Mouse (Mus musculus) liver, embryonic 14.5 days (tissue): ENCODE results near the gene Polr2h. TPM values are rescaled to one million over a fixed set of nuclear protein-coding genes. Genes with fewer than 3 reads are reported as not detected.
A peak's percentile ranks its signal among the peaks of the same experiment; 100 is the strongest.

ENCODE experiments used
- ATAC-seq: fragments of 200-750 bp; cut with Nextera tagmentation; 2 replicates; pipeline ENCODE4 v1.8.0; 2017; ENCODE audit warnings: moderate number of reproducible peaks, mild to moderate bottlenecking, moderate library complexity; ENCODE audit not compliant: insufficient read depth
- DNase-seq, 3 experiments: peaks; one replicate each; pipeline ENCODE4 v3.0.0-alpha.2; 2012 to 2013; ENCODE audit warnings: low read depth in 3 of 3, low spot score in 3 of 3
- H3K27ac ChIP-seq: fragments of 300-500 bp; sonication (generic); 2 replicates; pipeline ENCODE4 v1.5.1; 2014; ENCODE audit warnings: moderate library complexity, mild to moderate bottlenecking, control low read depth, inconsistent platforms
- H3K27me3 ChIP-seq: fragments of 300-500 bp; sonication (generic); 2 replicates; pipeline ENCODE4 v1.6.1; 2014; ENCODE audit warnings: mild to moderate bottlenecking, low read length, moderate library complexity; ENCODE audit not compliant: control insufficient read depth, insufficient read depth
- H3K36me3 ChIP-seq: fragments of 300-500 bp; sonication (generic); replicated peaks from 2 replicates; pipeline ENCODE4 v1.6.1; 2014; ENCODE audit warnings: low read depth; ENCODE audit not compliant: control insufficient read depth, insufficient read depth
- H3K4me1 ChIP-seq, 2 experiments: fragments of 200-500 bp in 1 of 2; fragments of 300-500 bp in 1 of 2; sonication (generic) in 1 of 2; replicated peaks; 2 replicates each; pipeline ENCODE4 v1.6.1; 2012 to 2014; ENCODE audit warnings: antibody characterized with exemption in 1 of 2, inconsistent platforms in 1 of 2, low read length in 1 of 2; ENCODE audit not compliant: control insufficient read depth in 2 of 2, insufficient read depth in 2 of 2
- H3K4me2 ChIP-seq: fragments of 300-500 bp; sonication (generic); 2 replicates; pipeline ENCODE4 v1.6.1; 2014; ENCODE audit warnings: low read depth, mild to moderate bottlenecking, control low read depth, moderate library complexity
- H3K4me3 ChIP-seq, 2 experiments: fragments of 200-500 bp in 1 of 2; fragments of 300-500 bp in 1 of 2; sonication (generic) in 1 of 2; 2 replicates each; pipeline ENCODE4 v1.5.1; 2012 to 2014; ENCODE audit warnings: low read depth in 2 of 2, low read length in 2 of 2, mild to moderate bottlenecking in 2 of 2, control low read depth in 1 of 2, inconsistent platforms in 1 of 2, moderate library complexity in 1 of 2; ENCODE audit not compliant: insufficient read depth in 1 of 2
- H3K9ac ChIP-seq: fragments of 300-500 bp; sonication (generic); replicated peaks from 2 replicates; pipeline ENCODE4 v1.6.1; 2014; ENCODE audit warnings: mild to moderate bottlenecking, control low read depth, moderate library complexity
- H3K9me3 ChIP-seq: fragments of 300-500 bp; sonication (generic); 2 replicates; pipeline ENCODE4 v1.6.1; 2016; ENCODE audit warnings: low read length, mixed read lengths; ENCODE audit not compliant: control insufficient read depth
- CTCF ChIP-seq: IDR thresholded peaks from 2 replicates; pipeline ENCODE4 v1.5.1; 2016; ENCODE audit warnings: antibody characterized with exemption, low read depth, control low read depth
- EP300 ChIP-seq: IDR thresholded peaks from 2 replicates; pipeline ENCODE4 v1.6.1; 2016; ENCODE audit warnings: antibody characterized with exemption, low read depth
- WGBS: fragments of 180-500 bp; shearing (Covaris S2); extraction: QIAGEN DNeasy Blood & Tissue Kit; methylation state at CpG from one replicate; pipeline ENCODE4 v1.1.7; 2014; ENCODE audit not compliant: insufficient replicate concordance; 5-methylcytosine and 5-hydroxymethylcytosine counted together
- polyA plus RNA-seq, 2 experiments: library from polyadenylated mRNA; depleted of rRNA in 1 of 2; stranded (reverse) in 1 of 2; unstranded in 1 of 2; fragments of >200 nt; fragmentation: Nextera tagmentation in 1 of 2; extraction: Ambion mirVana in 1 of 2; gene quantifications; 2 replicates each; pipeline versions ENCODE4 v1.2.1 to v1.2.3; 2012 to 2014

Polr2h gene
- polyA plus RNA-seq, 2 experiments: 30.1 to 45.4 TPM

DNA sequence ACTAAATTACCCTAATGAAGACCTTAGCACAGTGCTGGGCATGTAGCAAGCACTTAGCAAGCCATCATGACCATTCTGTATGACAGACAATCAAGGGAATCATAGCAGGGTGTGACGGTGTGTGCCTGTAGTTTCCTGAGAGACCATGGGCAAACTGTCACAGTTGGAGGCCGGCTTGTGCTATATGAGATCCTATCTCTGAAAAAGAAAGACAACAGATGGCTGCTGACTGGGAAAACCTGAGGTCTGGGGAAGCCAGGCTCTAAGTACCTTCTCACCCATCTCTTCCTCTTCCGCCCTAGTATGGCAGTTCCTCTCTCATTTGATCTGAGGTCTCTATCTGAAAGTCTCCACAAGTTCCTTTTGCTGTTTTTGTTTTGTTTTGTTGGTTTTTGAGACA, 11.7 kb upstream of the Polr2h start:
- 39% methylated on average over 3 of the region's 3 CpGs for WGBS
- H3K4me2 ChIP-seq: no peak overlapping the region
- no peaks in the 10 kb centered on the region for H3K9me3 ChIP-seq
- TF ChIP-seq EP300 (no peak), CTCF (no peak)
- no peaks in the 10 kb centered on the region for H3K27me3 ChIP-seq
- no peak for DNase-seq
- peaks cover 8% of the 10 kb centered on the region for H3K36me3 ChIP-seq
- no peak overlapping the region for H3K9ac ChIP-seq
- peak overlapping the region; percentile 94 for H3K27ac ChIP-seq
- no peak for ATAC-seq
- H3K4me3 ChIP-seq: no peak overlapping the region
- H3K4me1 ChIP-seq: peaks cover 59 to 63% of the 10 kb centered on the region in 2 experiments

DNA sequence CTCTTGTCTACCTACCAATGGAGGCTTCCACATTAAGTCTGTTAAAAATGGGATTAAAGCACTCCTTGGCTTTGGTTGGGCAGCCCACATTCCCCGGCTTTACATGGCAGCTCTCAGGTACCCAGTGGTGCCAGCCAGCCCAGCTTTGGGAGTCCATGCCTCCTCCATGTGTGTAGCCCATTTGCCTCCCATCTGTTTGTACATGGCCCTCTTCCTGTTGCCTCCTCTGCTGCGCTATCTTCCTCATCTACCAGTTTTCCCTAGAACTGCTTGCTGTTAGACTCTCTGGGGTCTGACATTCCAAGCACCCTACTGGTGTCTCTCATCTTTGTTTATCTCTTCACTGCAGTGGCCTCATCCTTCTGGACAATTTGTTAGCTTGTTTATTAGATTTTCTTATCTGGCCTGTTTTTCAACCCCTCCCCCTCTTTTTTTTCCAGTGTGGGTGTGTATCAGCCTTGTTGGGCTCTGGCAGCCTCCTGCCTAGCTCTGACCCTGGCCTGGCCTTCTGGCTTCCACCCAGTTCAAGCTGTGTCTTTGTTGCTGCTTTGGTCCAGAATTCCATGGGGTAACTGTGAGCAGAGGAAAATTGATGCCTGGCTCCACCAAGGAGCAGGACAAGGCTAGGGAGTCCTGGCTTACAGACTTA, 10.9 kb upstream of the Polr2h start:
- no peak overlapping the region for H3K4me3 ChIP-seq
- no peaks in the 10 kb centered on the region for H3K9me3 ChIP-seq
- ATAC-seq (peak; percentile 29), DNase-seq (peak in 1 of 3 experiments; percentile 53)
- H3K27me3 ChIP-seq: no peaks in the 10 kb centered on the region
- peak overlapping the region; percentile 39 for H3K4me2 ChIP-seq
- H3K4me1 ChIP-seq: peaks cover 59 to 66% of the 10 kb centered on the region in 2 experiments
- peaks cover 13% of the 10 kb centered on the region for H3K36me3 ChIP-seq
- TF ChIP-seq CTCF: no peak
- peak; percentile 60 for TF ChIP-seq EP300
- peak overlapping the region; percentile 64 for H3K9ac ChIP-seq
- 59% methylated on average over 2 of the region's 2 CpGs for WGBS
- peak overlapping the region; percentile 94 for H3K27ac ChIP-seq

DNA sequence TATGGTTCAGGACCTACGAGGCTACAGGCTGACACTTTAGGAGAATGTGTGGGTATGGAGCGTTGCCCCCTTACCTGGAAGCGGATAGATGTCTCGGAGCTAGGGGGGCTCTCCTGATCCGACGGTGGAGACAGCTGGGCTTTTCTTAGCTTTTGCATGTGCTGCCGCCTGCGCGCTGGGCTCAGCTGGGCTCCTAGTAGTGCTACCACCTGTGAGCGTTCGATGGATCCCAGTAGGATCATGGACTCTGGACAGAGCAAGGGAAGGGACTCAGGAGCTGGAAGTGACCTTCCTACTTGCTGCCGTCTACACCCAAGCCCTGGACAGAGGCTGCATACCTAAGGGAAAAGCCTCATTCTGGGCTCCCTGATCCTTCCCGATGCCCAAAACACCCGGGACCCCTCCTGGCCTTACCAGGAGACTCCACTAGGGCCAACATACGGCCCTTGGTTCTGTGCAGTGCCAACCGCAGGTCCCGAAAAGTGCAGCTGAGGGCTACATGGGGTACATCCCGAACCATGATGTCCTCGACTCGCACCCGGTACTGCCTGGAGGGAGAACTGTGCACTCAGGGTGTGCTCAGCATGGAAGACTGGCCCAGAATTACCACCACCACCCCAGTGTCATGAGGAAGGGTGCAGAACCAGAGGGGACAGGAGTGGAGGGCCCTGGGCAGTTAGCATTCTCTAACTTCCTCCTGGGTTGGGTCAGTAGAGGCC, 9.1 kb upstream of the Polr2h start:
- no peak for TF ChIP-seq CTCF
- no peak for TF ChIP-seq EP300
- no peak overlapping the region; the same call in 1 of the 2 replicates for H3K27ac ChIP-seq
- DNase-seq (no peak), ATAC-seq (no peak)
- no peak overlapping the region for H3K4me2 ChIP-seq
- H3K36me3 ChIP-seq: peaks cover 21% of the 10 kb centered on the region
- WGBS: 88% methylated on average over 21 of the region's 21 CpGs
- H3K4me1 ChIP-seq: peaks cover 54 to 62% of the 10 kb centered on the region in 2 experiments
- no peak overlapping the region for H3K4me3 ChIP-seq
- H3K9ac ChIP-seq: no peak overlapping the region
- no peaks in the 10 kb centered on the region for H3K27me3 ChIP-seq
- H3K9me3 ChIP-seq: no peaks in the 10 kb centered on the region

DNA sequence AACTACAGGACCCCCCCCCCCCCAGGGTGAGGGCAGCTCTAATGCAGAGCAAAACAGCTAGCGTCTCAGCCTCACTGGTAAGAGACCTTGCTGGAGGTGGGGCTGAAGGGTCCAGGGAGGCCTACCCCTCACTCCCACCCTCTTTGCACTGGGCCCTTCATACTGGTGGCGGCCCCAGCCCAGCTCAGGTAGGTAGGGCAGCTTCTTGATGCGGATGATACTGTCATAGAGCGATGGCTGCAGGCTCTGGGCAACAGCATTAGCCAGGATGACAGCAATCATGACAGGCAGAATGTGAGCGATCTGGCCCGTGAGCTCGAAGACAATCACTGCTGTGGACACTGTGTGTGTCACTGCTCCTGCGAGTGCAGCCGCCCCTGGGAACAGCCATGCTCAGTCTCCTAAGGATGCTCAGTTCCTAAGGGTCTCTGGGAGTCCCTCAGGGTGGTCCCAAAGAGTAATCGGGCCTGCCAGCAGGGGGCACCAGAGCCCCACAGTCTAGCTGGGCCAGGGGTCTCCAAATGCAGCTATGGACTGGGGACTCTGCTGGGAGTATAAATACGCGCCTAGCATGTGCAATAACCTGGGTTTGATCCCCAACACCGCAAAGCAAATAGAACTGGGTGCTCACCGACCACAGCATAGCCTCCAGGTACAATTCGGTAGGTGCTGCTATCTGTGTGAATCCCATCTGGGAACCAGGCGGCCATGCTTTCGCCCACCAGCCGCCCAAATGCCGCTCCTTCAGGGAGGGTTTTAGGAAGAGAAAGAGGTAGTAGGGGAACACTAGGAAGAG, 8.3 kb upstream of the Polr2h start:
- no peak for DNase-seq

More for the DNA sequence above, 8.3 kb upstream of the Polr2h start:
- 74% methylated on average over 19 of the region's 19 CpGs for WGBS
- no peak overlapping the region for H3K4me2 ChIP-seq
- H3K4me3 ChIP-seq: no peak overlapping the region
- H3K9ac ChIP-seq: no peak overlapping the region
- TF ChIP-seq EP300 (no peak), CTCF (peak; percentile 79)
- no peak for ATAC-seq
- H3K27me3 ChIP-seq: no peaks in the 10 kb centered on the region
- H3K36me3 ChIP-seq: peaks cover 21% of the 10 kb centered on the region
- H3K27ac ChIP-seq: no peak overlapping the region
- H3K4me1 ChIP-seq: peaks cover 52 to 62% of the 10 kb centered on the region in 2 experiments
- no peaks in the 10 kb centered on the region for H3K9me3 ChIP-seq
